Mouse (Mus musculus): ENCODE data around the gene Ttc7b.
A peak's percentile ranks its signal among the peaks of the same experiment; 100 is the strongest.

- no peak for TF ChIP-seq POLR2A (IDR thresholded peaks at IDR 0.05; ENCODE audit: insufficient read depth, low read depth, low read length)
- TF ChIP-seq EP300 (IDR thresholded peaks at IDR 0.05; ENCODE audit: insufficient read depth, low read depth, low read length), result peak; percentile 60; the same call in 1 of the 2 replicates
Measured at GRCm38 (mm10) chr12:100538445-100539157, 18.0 kb upstream of the Ttc7b start.

Data from heart, adult 2 months (tissue).